ENCODE assay signal across 9 mouse cellular contexts in genomic region chr6:17170782-17171272, GRCm38 (mm10).
DNase-seq lines count a peak whose midpoint lies in the region; TF ChIP-seq lines count a peak whose summit lies in the region.
"Had no signal": no experiment of that assay in that cellular context is flagged by ENCODE, and none has a peak within 500 bp of the region (broad histone marks: within the 10 kb centered on the region; RNA-seq: fewer than 3 reads in every experiment).

No protein-coding gene starts in this region.

- no peaks in the 10 kb centered on the region for H3K4me1 ChIP-seq in small intestine, adult 2 months (ENCODE audit: control insufficient read depth, insufficient read depth, insufficient read length, low read length)

- TF ChIP-seq POLR2A in small intestine, adult 2 months (IDR thresholded peaks at IDR 0.05; ENCODE audit: low read depth, low read length): no peak

- no peak for TF ChIP-seq CTCF in small intestine, adult 2 months (IDR thresholded peaks at IDR 0.05; ENCODE audit: extremely low read depth, insufficient read length, insufficient replicate concordance, low read depth, low read length)

- H3K27ac ChIP-seq in small intestine, adult 2 months (ENCODE audit: insufficient read depth, low read depth, low read length): peak overlapping the region; percentile 71
- H3K27ac ChIP-seq: liver, embryonic 14.5 days had no signal

- WGBS in small intestine, adult 2 months: 25% methylated on average over 7 of the region's 7 CpGs

- no peak overlapping the region for H3K4me3 ChIP-seq in small intestine, adult 2 months (ENCODE audit: low read depth, low read length)

- no peaks in the 10 kb centered on the region for H3K27me3 ChIP-seq in small intestine, adult 2 months (ENCODE audit: control insufficient read depth, insufficient read depth, low read length)

- peak; percentile 20 for DNase-seq in adrenal gland, postnatal 25 days
- DNase-seq in adrenal gland, adult 18-20 months (ENCODE audit: low spot score in 2 of 2): no peak
- DNase-seq in urinary bladder, postnatal 14 days (ENCODE audit: low spot score): peak; percentile 40
- no peak for DNase-seq in urinary bladder, postnatal 25 days (ENCODE audit: low spot score)
- DNase-seq in kidney, postnatal 25 days: peak; percentile 62
- DNase-seq in spleen, postnatal 36 days (ENCODE audit: low spot score in 2 of 2): no peak
- no peak for DNase-seq in liver

- no peaks in the 10 kb centered on the region for H3K36me3 ChIP-seq in small intestine, adult 2 months (ENCODE audit: control insufficient read depth, insufficient read depth, low read length)

Comparison
In these comparisons a context has a peak if more than half of its experiments do, and no peak if none do; other contexts are left out.
1. DNase-seq: peak in adrenal gland, postnatal 25 days (single experiment), urinary bladder, postnatal 14 days (single experiment) and kidney, postnatal 25 days (2 of 2); none in adrenal gland, adult 18-20 months (0 of 2), urinary bladder, postnatal 25 days (single experiment), spleen, postnatal 36 days (0 of 2) and liver (single experiment).